10 mouse cellular contexts compared by ENCODE assay signal in the genomic region with DNA sequence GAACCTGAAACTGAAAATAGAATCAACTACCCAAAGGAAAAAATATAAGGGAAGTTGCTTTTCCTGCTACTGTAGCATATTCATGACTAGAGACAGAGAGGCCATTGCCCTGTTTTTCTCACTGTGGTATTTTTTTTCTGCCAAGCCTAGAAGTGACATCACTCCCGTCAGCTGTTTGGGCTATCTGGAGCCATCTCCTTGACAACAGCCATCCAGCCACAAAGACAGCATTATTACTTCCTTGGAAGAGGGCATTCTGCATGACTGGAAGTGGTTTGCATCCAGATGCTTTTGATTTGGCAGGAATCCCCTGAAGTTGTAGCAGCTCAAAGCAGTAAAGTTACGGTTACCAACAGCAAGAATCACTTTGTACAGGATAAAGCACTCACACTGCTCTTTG. TPM values are rescaled to one million over a fixed set of nuclear protein-coding genes. Genes with fewer than 3 reads are reported as not detected.
DNase-seq lines count a peak whose midpoint lies in the region; ATAC-seq and TF ChIP-seq lines count a peak whose summit lies in the region.
"Had no signal": no experiment of that assay in that cellular context is flagged by ENCODE, and none has a peak within 500 bp of the region (broad histone marks: within the 10 kb centered on the region; RNA-seq: fewer than 3 reads in every experiment).

No protein-coding gene starts in this region.

- H3K9ac ChIP-seq in heart, embryonic 11.5 days (ENCODE audit: low read depth, low read length): no peak overlapping the region
- no peak overlapping the region for H3K9ac ChIP-seq in midbrain, postnatal 0 days (replicated peaks; ENCODE audit: low read length, poor library complexity, severe bottlenecking)
- no peak overlapping the region for H3K9ac ChIP-seq in intestine, embryonic 16.5 days (ENCODE audit: low read depth, low read length)
- H3K9ac ChIP-seq: heart, embryonic 15.5 days; limb, embryonic 12.5 days had no signal

- H3K36me3 ChIP-seq in heart, embryonic 11.5 days (ENCODE audit: control insufficient read depth, insufficient read depth, low read length): no peaks in the 10 kb centered on the region
- H3K36me3 ChIP-seq in midbrain, postnatal 0 days (ENCODE audit: insufficient read depth, low read length): no peaks in the 10 kb centered on the region
- no peaks in the 10 kb centered on the region for H3K36me3 ChIP-seq in intestine, embryonic 16.5 days (ENCODE audit: control insufficient read depth, insufficient read depth, low read length)
- H3K36me3 ChIP-seq: heart, embryonic 15.5 days; limb, embryonic 12.5 days had no signal

- H3K9me3 ChIP-seq in heart, embryonic 11.5 days (replicated peaks; ENCODE audit: control insufficient read depth, low read length): no peaks in the 10 kb centered on the region
- H3K9me3 ChIP-seq in midbrain, postnatal 0 days (ENCODE audit: low read length): no peaks in the 10 kb centered on the region
- H3K9me3 ChIP-seq in intestine, embryonic 16.5 days (ENCODE audit: control insufficient read depth, low read length): no peaks in the 10 kb centered on the region
- H3K9me3 ChIP-seq: heart, embryonic 15.5 days; limb, embryonic 12.5 days had no signal

- H3K4me2 ChIP-seq in heart, embryonic 11.5 days: no peak overlapping the region
- H3K4me2 ChIP-seq in midbrain, postnatal 0 days (ENCODE audit: low read depth, low read length, poor library complexity, severe bottlenecking): no peak overlapping the region
- H3K4me2 ChIP-seq in intestine, embryonic 16.5 days (ENCODE audit: low read depth, low read length): no peak overlapping the region
- H3K4me2 ChIP-seq: heart, embryonic 15.5 days; limb, embryonic 12.5 days had no signal

- no peak overlapping the region for H3K4me3 ChIP-seq in heart, embryonic 11.5 days (ENCODE audit: low read depth, low read length)
- no peak overlapping the region for H3K4me3 ChIP-seq in midbrain, postnatal 0 days (ENCODE audit: low read depth, low read length)
- H3K4me3 ChIP-seq in intestine, embryonic 16.5 days (ENCODE audit: low read length): no peak overlapping the region
- H3K4me3 ChIP-seq: heart, embryonic 15.5 days; limb, embryonic 12.5 days had no signal

- no peak overlapping the region for H3K27ac ChIP-seq in heart, embryonic 11.5 days (ENCODE audit: low read depth, low read length)
- 0 out of 2 replicates have a peak overlapping the region, but pooled peaks have one; percentile 14 for H3K27ac ChIP-seq in midbrain, postnatal 0 days (ENCODE audit: low read depth, low read length)
- no peak overlapping the region for H3K27ac ChIP-seq in intestine, embryonic 16.5 days (ENCODE audit: low read length)
- H3K27ac ChIP-seq: heart, embryonic 15.5 days; limb, embryonic 12.5 days had no signal

- H3K4me1 ChIP-seq in heart, embryonic 11.5 days (ENCODE audit: control insufficient read depth, insufficient read depth, low read length): no peaks in the 10 kb centered on the region
- H3K4me1 ChIP-seq in midbrain, postnatal 0 days (ENCODE audit: insufficient read depth, low read length): peaks cover 4% of the 10 kb centered on the region; the same call in 1 of the 2 replicates
- H3K4me1 ChIP-seq in intestine, embryonic 16.5 days (ENCODE audit: control insufficient read depth, insufficient read depth, low read length): peaks cover 9% of the 10 kb centered on the region

- TF ChIP-seq CTCF in midbrain, postnatal 0 days (IDR thresholded peaks at IDR 0.05): no peak

- WGBS in heart, embryonic 11.5 days (ENCODE audit: insufficient replicate concordance): 71% methylated on average over 2 of the region's 2 CpGs
- 23% methylated on average over 2 of the region's 2 CpGs for WGBS in midbrain, postnatal 0 days
- WGBS in intestine, embryonic 16.5 days: 55% methylated on average over 2 of the region's 2 CpGs

- no peak for ATAC-seq in heart, embryonic 11.5 days (replicated peaks; ENCODE audit: insufficient number of reproducible peaks, low FRiP score, low TSS enrichment)
- ATAC-seq in midbrain, postnatal 0 days (ENCODE audit: low FRiP score): 0 out of 2 replicates have a peak, but pooled peaks have one; percentile 17
- no peak for ATAC-seq in intestine, embryonic 16.5 days

- DNase-seq in heart, adult 11 months: peak; percentile 92
- peak; percentile 78 for DNase-seq in MN1 (ENCODE audit: low spot score)
- DNase-seq in frontal cortex, postnatal 10 days (ENCODE audit: low spot score in 2 of 2): peak; percentile 25 to 29
- DNase-seq in midbrain, postnatal 0 days (ENCODE audit: low spot score): peak; percentile 86
- no peak for DNase-seq in adrenal gland, adult 2 months
- no peak for DNase-seq in ovary, adult 18-20 months (ENCODE audit: low spot score)

- H3K27me3 ChIP-seq in heart, embryonic 11.5 days (ENCODE audit: control insufficient read depth, insufficient read depth, low read length): no peaks in the 10 kb centered on the region
- no peaks in the 10 kb centered on the region for H3K27me3 ChIP-seq in midbrain, postnatal 0 days (ENCODE audit: insufficient read depth, low read length)
- H3K27me3 ChIP-seq in intestine, embryonic 16.5 days (replicated peaks; ENCODE audit: control insufficient read depth, insufficient read depth, low read length): no peaks in the 10 kb centered on the region
- H3K27me3 ChIP-seq: heart, embryonic 15.5 days; limb, embryonic 12.5 days had no signal

RNA-seq across cellular contexts. Expression of a gene that starts 1.9 kb away (rescaled TPM):
- 14.8 and 16.1 TPM in 2 replicates for polyA plus RNA-seq in heart, embryonic 11.5 days (2014; fragmentation: Nextera tagmentation; extraction: Ambion mirVana)
- 12.2 and 14.9 TPM in 2 replicates for total RNA-seq in midbrain, postnatal 0 days (2014; rRNA removed)
- 5.7 TPM in 2 replicates for polyA plus RNA-seq in midbrain, postnatal 0 days (2015; fragmentation: Nextera tagmentation; extraction: Ambion mirVana)
- 8.5 and 8.6 TPM in 2 replicates for polyA plus RNA-seq in intestine, embryonic 16.5 days (2015; fragmentation: Nextera tagmentation; extraction: Ambion mirVana)
- total RNA-seq in adrenal gland, adult 2 months (2021): 10 to 100 TPM; 20.6 to 22.3 TPM
- 4.5 and 4.8 TPM in 2 replicates for polyA plus RNA-seq in adrenal gland, adult 2 months (2012; rRNA removed)

Comparison
In these comparisons a context has a peak if more than half of its experiments do, and no peak if none do; other contexts are left out.
1. DNase-seq: peak in heart, adult 11 months (single experiment), MN1 (single experiment), frontal cortex, postnatal 10 days (2 of 2) and midbrain, postnatal 0 days (single experiment); none in adrenal gland, adult 2 months (single experiment) and ovary, adult 18-20 months (single experiment).